Comparison of ENCODE assay signal across 11 mouse cellular contexts in genomic region chr1:132365645-132366044, GRCm38 (mm10). TPM values are rescaled to one million over a fixed set of nuclear protein-coding genes. Genes with fewer than 3 reads are reported as not detected.
DNase-seq lines count a peak whose midpoint lies in the region; ATAC-seq and TF ChIP-seq lines count a peak whose summit lies in the region.
"Had no signal": no experiment of that assay in that cellular context is flagged by ENCODE, and none has a peak within 500 bp of the region (broad histone marks: within the 10 kb centered on the region; RNA-seq: fewer than 3 reads in every experiment).

No protein-coding gene starts in this region.

- H3K36me3 ChIP-seq in heart, embryonic 14.5 days (ENCODE audit: control insufficient read depth, insufficient read depth, low read length): peaks cover 26% of the 10 kb centered on the region
- H3K36me3 ChIP-seq in midbrain, embryonic 11.5 days (ENCODE audit: control insufficient read depth, insufficient read depth, low read length): peaks cover 12% of the 10 kb centered on the region; the same call in 1 of the 2 replicates
- H3K36me3 ChIP-seq in midbrain, embryonic 14.5 days (ENCODE audit: control insufficient read depth, insufficient read depth, low read length): peaks cover 27% of the 10 kb centered on the region
- H3K36me3 ChIP-seq in limb, embryonic 13.5 days: peaks cover 48% of the 10 kb centered on the region
- H3K36me3 ChIP-seq in liver, postnatal 0 days (replicated peaks; ENCODE audit: insufficient read depth, low read length): peaks cover 50% of the 10 kb centered on the region

- 0 out of 2 replicates have a peak overlapping the region, but pooled peaks have one; percentile 13 for H3K4me2 ChIP-seq in heart, embryonic 14.5 days (ENCODE audit: low read length)
- no peak overlapping the region for H3K4me2 ChIP-seq in midbrain, embryonic 11.5 days
- H3K4me2 ChIP-seq in midbrain, embryonic 14.5 days (ENCODE audit: low read length): no peak overlapping the region
- no peak overlapping the region for H3K4me2 ChIP-seq in limb, embryonic 13.5 days (replicated peaks)
- H3K4me2 ChIP-seq in liver, postnatal 0 days (ENCODE audit: low read depth, low read length): peak overlapping the region; percentile 68

- TF ChIP-seq EP300 in liver, postnatal 0 days (IDR thresholded peaks at IDR 0.05; ENCODE audit: low read depth): no peak

- DNase-seq in heart, adult 8-10 months (ENCODE audit: low spot score): no peak
- peak; percentile 73 for DNase-seq in midbrain, embryonic 11.5 days (ENCODE audit: low spot score, missing footprints)
- DNase-seq in midbrain, embryonic 14.5 days: no peak
- DNase-seq in liver, postnatal 0 days: no peak
- DNase-seq in thymus, postnatal 4 days: no peak
- DNase-seq: right cerebral cortex, postnatal 4 days; thymus, adult 2 months had no signal

- no peak overlapping the region for H3K9ac ChIP-seq in heart, embryonic 14.5 days (ENCODE audit: low read length)
- H3K9ac ChIP-seq in midbrain, embryonic 11.5 days (ENCODE audit: low read length): no peak overlapping the region
- no peak overlapping the region for H3K9ac ChIP-seq in midbrain, embryonic 14.5 days (replicated peaks; ENCODE audit: low read length)
- H3K9ac ChIP-seq in limb, embryonic 13.5 days: 0 out of 2 replicates have a peak overlapping the region, but pooled peaks have one; percentile 14
- H3K9ac ChIP-seq in liver, postnatal 0 days (replicated peaks): peak overlapping the region; percentile 82

- no peak for ATAC-seq in heart, embryonic 14.5 days (ENCODE audit: insufficient number of reproducible peaks, insufficient read depth, low FRiP score, low read depth)
- no peak for ATAC-seq in midbrain, embryonic 11.5 days (ENCODE audit: low FRiP score)
- no peak for ATAC-seq in midbrain, embryonic 14.5 days (ENCODE audit: low FRiP score, low TSS enrichment)
- ATAC-seq in limb, embryonic 13.5 days (ENCODE audit: low FRiP score, low read depth): no peak
- no peak for ATAC-seq in liver, postnatal 0 days
- ATAC-seq: intestine, embryonic 16.5 days had no signal

- peaks cover 18 to 20% of the 10 kb centered on the region in 2 experiments for H3K4me1 ChIP-seq in heart, embryonic 14.5 days (ENCODE audit: control insufficient read depth in 2 of 2, insufficient read depth in 2 of 2, low read length in 2 of 2)
- H3K4me1 ChIP-seq in midbrain, embryonic 11.5 days (ENCODE audit: control insufficient read depth, insufficient read depth, low read length): peaks cover 6% of the 10 kb centered on the region; the same call in 1 of the 2 replicates
- H3K4me1 ChIP-seq in midbrain, embryonic 14.5 days (ENCODE audit: control insufficient read depth, insufficient read depth, low read length): peaks cover 4% of the 10 kb centered on the region; the same call in 1 of the 2 replicates
- H3K4me1 ChIP-seq in limb, embryonic 13.5 days: peaks cover 16% of the 10 kb centered on the region
- H3K4me1 ChIP-seq in liver, postnatal 0 days (ENCODE audit: insufficient read depth): peaks cover 6% of the 10 kb centered on the region

- H3K4me3 ChIP-seq in heart, embryonic 14.5 days (ENCODE audit: control insufficient read depth in 1 of 2, insufficient read depth in 1 of 2, low read depth in 1 of 2, low read length in 2 of 2): no peak overlapping the region
- no peak overlapping the region for H3K4me3 ChIP-seq in midbrain, embryonic 11.5 days (ENCODE audit: low read depth, low read length)
- no peak overlapping the region for H3K4me3 ChIP-seq in midbrain, embryonic 14.5 days (replicated peaks; ENCODE audit: low read depth, low read length)
- H3K4me3 ChIP-seq in limb, embryonic 13.5 days: no peak overlapping the region
- peak overlapping the region; percentile 65 for H3K4me3 ChIP-seq in liver, postnatal 0 days (ENCODE audit: low read depth, low read length)

- H3K27me3 ChIP-seq in heart, embryonic 14.5 days (ENCODE audit: control insufficient read depth, insufficient read depth, low read length): no peaks in the 10 kb centered on the region
- H3K27me3 ChIP-seq in midbrain, embryonic 11.5 days (ENCODE audit: control insufficient read depth, insufficient read depth, low read length): no peaks in the 10 kb centered on the region
- no peaks in the 10 kb centered on the region for H3K27me3 ChIP-seq in midbrain, embryonic 14.5 days (ENCODE audit: control insufficient read depth, insufficient read depth, low read length)
- no peaks in the 10 kb centered on the region for H3K27me3 ChIP-seq in limb, embryonic 13.5 days
- H3K27me3 ChIP-seq in liver, postnatal 0 days (ENCODE audit: insufficient read depth, low read length): no peaks in the 10 kb centered on the region

- no peak overlapping the region for H3K27ac ChIP-seq in heart, embryonic 14.5 days (replicated peaks in 1 of 2; ENCODE audit: control insufficient read depth in 1 of 2, insufficient read depth in 1 of 2, low read depth in 2 of 2, low read length in 2 of 2)
- H3K27ac ChIP-seq in midbrain, embryonic 11.5 days (ENCODE audit: low read depth, low read length): no peak overlapping the region
- no peak overlapping the region for H3K27ac ChIP-seq in midbrain, embryonic 14.5 days (replicated peaks; ENCODE audit: low read depth, low read length)
- no peak overlapping the region for H3K27ac ChIP-seq in limb, embryonic 13.5 days
- H3K27ac ChIP-seq in liver, postnatal 0 days (ENCODE audit: low read depth): 0 out of 2 replicates have a peak overlapping the region, but pooled peaks have one; percentile 90
- H3K27ac ChIP-seq: kidney, postnatal 0 days had no signal

- 63% methylated on average over 4 of the region's 4 CpGs for WGBS in heart, embryonic 14.5 days
- 48% methylated on average over 4 of the region's 4 CpGs for WGBS in midbrain, embryonic 11.5 days
- 43% methylated on average over 4 of the region's 4 CpGs for WGBS in midbrain, embryonic 14.5 days
- WGBS in limb, embryonic 13.5 days: 59% methylated on average over 4 of the region's 4 CpGs
- WGBS in liver, postnatal 0 days (ENCODE audit: insufficient replicate concordance): 70% methylated on average over 4 of the region's 4 CpGs

- H3K9me3 ChIP-seq in heart, embryonic 14.5 days (ENCODE audit: control insufficient read depth, low read length): no peaks in the 10 kb centered on the region
- H3K9me3 ChIP-seq in midbrain, embryonic 11.5 days (ENCODE audit: control insufficient read depth, low read length): no peaks in the 10 kb centered on the region
- no peaks in the 10 kb centered on the region for H3K9me3 ChIP-seq in midbrain, embryonic 14.5 days (ENCODE audit: control insufficient read depth, low read length)
- no peaks in the 10 kb centered on the region for H3K9me3 ChIP-seq in limb, embryonic 13.5 days
- no peaks in the 10 kb centered on the region for H3K9me3 ChIP-seq in liver, postnatal 0 days (ENCODE audit: low read length)

- no peak for TF ChIP-seq CTCF in liver, postnatal 0 days (IDR thresholded peaks at IDR 0.05; ENCODE audit: low read depth)

RNA-seq across cellular contexts. Expression of gene Tmcc2, which starts 25.4 kb away (rescaled TPM):
- 8.1 and 10.1 TPM in 2 replicates for polyA plus RNA-seq in heart, embryonic 14.5 days (2014; fragmentation: Nextera tagmentation; extraction: Ambion mirVana)
- 10 to 100 TPM; 27.5 to 31.3 (median 28.9) TPM for total RNA-seq in heart, adult 8-10 months (2022)
- 8.9 and 11.1 TPM in 2 replicates for polyA plus RNA-seq in midbrain, embryonic 11.5 days (2014; fragmentation: Nextera tagmentation; extraction: Ambion mirVana)
- polyA plus RNA-seq in midbrain, embryonic 14.5 days (2014; fragmentation: Nextera tagmentation; extraction: Ambion mirVana): 28.4 and 29.1 TPM in 2 replicates
- 12.0 and 14.4 TPM in 2 replicates for polyA plus RNA-seq in limb, embryonic 13.5 days (2015; fragmentation: Nextera tagmentation; extraction: Ambion mirVana)
- polyA plus RNA-seq in liver, postnatal 0 days (2015; fragmentation: Nextera tagmentation; extraction: Ambion mirVana): 154 TPM in 2 replicates

RNA-seq across cellular contexts. Expression of gene Nuak2, which starts 49.7 kb away (rescaled TPM):
- 1.5 and 2.2 TPM in 2 replicates for polyA plus RNA-seq in heart, embryonic 14.5 days (2014; fragmentation: Nextera tagmentation; extraction: Ambion mirVana)
- total RNA-seq in heart, adult 8-10 months (2022): 1 to 10 TPM; 3.8 to 5.2 (median 4.0) TPM
- 100 and 105 TPM in 2 replicates for polyA plus RNA-seq in midbrain, embryonic 11.5 days (2014; fragmentation: Nextera tagmentation; extraction: Ambion mirVana)
- 22.3 and 38.0 TPM in 2 replicates for polyA plus RNA-seq in midbrain, embryonic 14.5 days (2014; fragmentation: Nextera tagmentation; extraction: Ambion mirVana)
- 1.2 and 1.4 TPM in 2 replicates for polyA plus RNA-seq in limb, embryonic 13.5 days (2015; fragmentation: Nextera tagmentation; extraction: Ambion mirVana)
- polyA plus RNA-seq in liver, postnatal 0 days (2015; fragmentation: Nextera tagmentation; extraction: Ambion mirVana): 6.0 and 6.8 TPM in 2 replicates

RNA-seq across cellular contexts. Expression of gene Dstyk, which starts 51.7 kb away (rescaled TPM):
- 11.4 and 12.2 TPM in 2 replicates for polyA plus RNA-seq in heart, embryonic 14.5 days (2014; fragmentation: Nextera tagmentation; extraction: Ambion mirVana)
- 10 to 100 TPM; 15.3 to 16.7 (median 16.0) TPM for total RNA-seq in heart, adult 8-10 months (2022)
- 11.6 and 13.0 TPM in 2 replicates for polyA plus RNA-seq in midbrain, embryonic 11.5 days (2014; fragmentation: Nextera tagmentation; extraction: Ambion mirVana)
- 10.6 and 11.4 TPM in 2 replicates for polyA plus RNA-seq in midbrain, embryonic 14.5 days (2014; fragmentation: Nextera tagmentation; extraction: Ambion mirVana)
- polyA plus RNA-seq in limb, embryonic 13.5 days (2015; fragmentation: Nextera tagmentation; extraction: Ambion mirVana): 15.8 and 18.0 TPM in 2 replicates
- 2.3 and 2.9 TPM in 2 replicates for polyA plus RNA-seq in liver, postnatal 0 days (2015; fragmentation: Nextera tagmentation; extraction: Ambion mirVana)

Comparison
In these comparisons a context has a peak if more than half of its experiments do, and no peak if none do; other contexts are left out.
1. H3K4me2 ChIP-seq: peak in heart, embryonic 14.5 days (single experiment) and liver, postnatal 0 days (single experiment); none in midbrain, embryonic 11.5 days (single experiment), midbrain, embryonic 14.5 days (single experiment) and limb, embryonic 13.5 days (single experiment).
2. H3K9ac ChIP-seq: peak in limb, embryonic 13.5 days (single experiment) and liver, postnatal 0 days (single experiment); none in heart, embryonic 14.5 days (single experiment), midbrain, embryonic 11.5 days (single experiment) and midbrain, embryonic 14.5 days (single experiment).